Mouse (Mus musculus): ENCODE data around the gene Znhit2. TPM values are rescaled to one million over a fixed set of nuclear protein-coding genes. Genes with fewer than 3 reads are reported as not detected.

Znhit2 gene
- polyA plus RNA-seq, 1 experiment from 2014 or later = 33.0 TPM

DNA sequence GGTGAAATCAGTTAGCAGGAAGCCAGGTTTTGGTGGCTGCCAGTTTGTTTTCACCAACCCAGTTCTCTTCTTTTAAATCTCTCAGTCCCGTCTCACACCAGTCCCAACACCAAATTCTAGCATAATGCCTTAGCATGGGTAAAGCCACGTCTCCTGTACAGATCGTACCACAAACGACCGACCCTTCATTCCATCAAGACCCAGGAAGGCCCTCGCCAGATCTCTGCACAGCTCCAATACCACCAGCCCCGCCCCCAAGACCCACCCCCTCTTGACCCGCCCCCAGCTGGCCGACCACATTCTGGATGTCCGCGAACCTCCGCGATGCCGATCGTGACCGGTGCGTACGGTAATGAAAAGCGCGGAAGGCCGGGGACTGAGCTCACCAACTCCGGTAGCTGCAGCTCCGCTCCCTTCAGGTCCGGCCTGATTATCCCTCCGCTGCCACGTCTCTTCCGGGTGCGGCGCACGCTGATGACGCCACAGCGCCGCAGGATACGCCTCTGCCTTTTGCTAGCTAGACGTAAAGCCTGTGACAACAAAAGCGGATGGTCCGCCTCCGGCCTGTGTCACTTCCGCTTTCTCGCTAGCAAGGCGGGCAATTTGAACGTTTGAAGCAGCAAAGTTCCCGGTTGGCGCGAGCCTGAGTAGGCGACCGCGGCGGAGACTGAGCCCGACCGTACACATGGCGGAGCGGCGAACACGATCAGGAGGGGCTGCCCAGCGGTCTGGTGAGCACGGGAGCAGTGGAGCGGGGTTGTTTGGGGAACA, 23.7 kb downstream of the Znhit2 start, which contains the start of the genes Zfpl1 and Cdca5:
Gene Zfpl1 (minus strand): TSS at position 479 of the 771 bp plus-strand sequence.
Gene Cdca5 (plus strand): TSS at position 506 of the 771 bp plus-strand sequence.
- Histone ChIP-seq H3K4me2 (peak within 1 kb of the TSS; percentile 85), H3K27me3 (no peaks in the 10 kb centered on the region), H3K36me3 (peaks cover 60% of the 10 kb centered on the region), H3K9me3 (no peaks in the 10 kb centered on the region), H3K4me3 (peak within 1 kb of the TSS; percentile 52), H3K27ac (peak within 1 kb of the TSS; percentile 82), H3K4me1 (peaks cover 22% of the 10 kb centered on the region), H3K9ac (peak within 1 kb of the TSS; percentile 39)
- peak; percentile 87 for ATAC-seq (ENCODE audit: insufficient number of reproducible peaks, low FRiP score, low TSS enrichment, low read depth)
- WGBS = under 1% methylated on average over 58 of the region's 58 CpGs

DNA sequence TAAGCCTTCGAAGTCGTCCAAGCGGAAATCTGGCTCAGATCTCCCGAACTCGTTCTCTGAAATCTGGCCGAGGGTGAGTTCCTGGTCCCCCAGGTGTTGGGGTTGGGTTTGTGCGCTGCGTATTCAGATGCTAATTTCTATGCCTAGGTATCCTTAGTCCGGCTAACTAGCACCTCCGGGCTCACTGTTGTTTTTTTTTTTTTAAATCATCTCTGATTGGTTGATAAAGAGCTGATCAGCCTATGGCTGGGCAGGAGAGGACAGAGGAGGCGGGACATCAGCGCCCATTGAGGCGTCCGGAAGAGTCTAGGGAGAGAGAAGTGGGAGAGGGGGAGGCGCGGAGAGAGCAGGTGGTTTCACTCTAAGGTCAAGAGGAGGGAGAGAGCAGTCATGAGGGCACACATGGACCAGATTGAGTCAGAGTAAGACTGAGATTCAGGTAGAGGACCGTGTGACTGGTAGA, 24.5 kb downstream of the Znhit2 start:
- peaks cover 60% of the 10 kb centered on the region for H3K36me3 ChIP-seq
- under 1% methylated on average over 17 of the region's 17 CpGs for WGBS

DNA sequence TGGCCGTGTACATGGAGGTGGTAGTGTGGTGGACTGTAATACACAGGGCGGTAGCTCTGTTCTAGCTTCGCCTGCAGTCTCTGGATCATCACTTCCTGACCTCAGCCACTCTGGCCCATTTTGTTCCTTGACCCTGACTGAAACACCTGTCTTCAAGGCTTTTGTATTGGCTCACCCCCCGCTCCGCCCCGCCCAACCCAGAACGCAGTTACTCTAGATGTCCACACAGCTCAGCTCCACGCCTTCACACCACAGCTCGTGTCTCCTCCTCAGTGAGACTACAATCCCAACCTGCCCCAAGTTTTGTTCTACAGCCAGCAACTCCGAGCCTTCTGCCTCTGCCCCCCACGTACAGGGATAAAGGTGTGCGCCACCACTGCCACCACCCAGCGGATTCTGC, 27.8 kb downstream of the Znhit2 start:
- no peaks in the 10 kb centered on the region for H3K27me3 ChIP-seq
- H3K4me1 ChIP-seq = peaks cover 16% of the 10 kb centered on the region
- no peak overlapping the region for H3K4me2 ChIP-seq
- peaks cover 55% of the 10 kb centered on the region for H3K36me3 ChIP-seq
- H3K9ac ChIP-seq = no peak overlapping the region
- H3K9me3 ChIP-seq = no peaks in the 10 kb centered on the region
- ATAC-seq (ENCODE audit: insufficient number of reproducible peaks, low FRiP score, low TSS enrichment, low read depth) = no peak
- H3K27ac ChIP-seq = no peak overlapping the region
- no peak overlapping the region for H3K4me3 ChIP-seq
- WGBS = 94% methylated on average over 13 of the region's 13 CpGs

More for the DNA sequence above, 24.5 kb downstream of the Znhit2 start:
- H3K4me1 ChIP-seq = peaks cover 22% of the 10 kb centered on the region
- H3K9ac ChIP-seq = peak overlapping the region; percentile 8
- peak overlapping the region; percentile 61; the same call in 1 of the 2 replicates for H3K27ac ChIP-seq
- ATAC-seq (ENCODE audit: insufficient number of reproducible peaks, low FRiP score, low TSS enrichment, low read depth) = no peak
- H3K4me3 ChIP-seq = peak overlapping the region; percentile 52
- H3K27me3 ChIP-seq = no peaks in the 10 kb centered on the region
- peak overlapping the region; percentile 85 for H3K4me2 ChIP-seq
- H3K9me3 ChIP-seq = no peaks in the 10 kb centered on the region

DNA sequence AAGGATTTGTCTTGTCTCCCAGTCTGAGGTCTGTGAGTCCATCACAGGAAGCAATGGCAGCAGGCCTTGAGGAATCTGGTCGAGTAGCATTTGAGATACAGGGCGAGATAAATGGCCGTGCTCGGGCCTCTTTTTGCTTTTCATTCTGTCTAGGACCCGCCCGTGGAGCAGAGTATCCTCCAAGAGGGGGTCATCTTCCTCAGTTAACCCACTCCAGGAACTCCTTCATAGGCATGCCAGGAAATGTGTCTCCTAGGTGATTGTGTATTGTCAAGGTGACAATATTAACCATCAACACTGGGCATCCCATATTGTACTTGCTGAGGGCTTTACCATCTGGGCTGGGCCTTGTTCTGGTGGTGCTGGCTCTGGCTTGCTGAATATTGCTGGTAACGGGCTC, 33.1 kb downstream of the Znhit2 start, which contains the start of gene AC131692.1:
Gene AC131692.1 (plus strand): TSS at position 301 of the 400 bp plus-strand sequence.
- Histone ChIP-seq H3K4me3 (no peak within 1 kb of the TSS), H3K9me3 (no peaks in the 10 kb centered on the region), H3K4me2 (no peak within 1 kb of the TSS), H3K36me3 (peaks cover 57% of the 10 kb centered on the region), H3K27me3 (no peaks in the 10 kb centered on the region), H3K4me1 (no peaks in the 10 kb centered on the region), H3K27ac (no peak within 1 kb of the TSS), H3K9ac (no peak within 1 kb of the TSS)
- ATAC-seq (ENCODE audit: insufficient number of reproducible peaks, low FRiP score, low TSS enrichment, low read depth) = no peak
- WGBS = 91% methylated on average over 7 of the region's 7 CpGs

DNA sequence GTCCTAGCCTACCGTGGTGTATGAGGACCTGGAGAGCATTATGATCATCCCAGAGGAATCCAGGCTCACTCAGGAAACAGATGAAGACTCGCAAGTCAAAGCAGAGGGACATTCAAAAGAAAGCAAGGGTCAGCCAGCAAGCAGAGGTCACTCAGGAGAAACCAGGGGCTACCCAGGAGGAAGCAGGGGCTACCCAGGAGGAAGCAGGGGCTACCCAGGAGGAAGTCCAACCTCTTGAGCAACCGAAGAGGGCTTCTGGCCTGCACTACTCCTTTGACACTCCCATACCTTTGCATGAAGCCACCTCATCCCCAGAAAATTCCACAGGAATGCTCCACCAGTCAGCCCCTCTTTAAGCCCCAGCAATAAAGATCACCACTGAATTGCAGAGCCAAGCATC, 36.9 kb downstream of the Znhit2 start:
- H3K4me3 ChIP-seq = no peak overlapping the region
- no peaks in the 10 kb centered on the region for H3K9me3 ChIP-seq
- no peaks in the 10 kb centered on the region for H3K27me3 ChIP-seq
- no peak overlapping the region for H3K27ac ChIP-seq
- no peaks in the 10 kb centered on the region for H3K4me1 ChIP-seq
- 86% methylated on average over 3 of the region's 3 CpGs for WGBS
- H3K9ac ChIP-seq = no peak overlapping the region
- no peak for ATAC-seq (ENCODE audit: insufficient number of reproducible peaks, low FRiP score, low TSS enrichment, low read depth)
- peaks cover 23% of the 10 kb centered on the region for H3K36me3 ChIP-seq
- no peak overlapping the region for H3K4me2 ChIP-seq

DNA sequence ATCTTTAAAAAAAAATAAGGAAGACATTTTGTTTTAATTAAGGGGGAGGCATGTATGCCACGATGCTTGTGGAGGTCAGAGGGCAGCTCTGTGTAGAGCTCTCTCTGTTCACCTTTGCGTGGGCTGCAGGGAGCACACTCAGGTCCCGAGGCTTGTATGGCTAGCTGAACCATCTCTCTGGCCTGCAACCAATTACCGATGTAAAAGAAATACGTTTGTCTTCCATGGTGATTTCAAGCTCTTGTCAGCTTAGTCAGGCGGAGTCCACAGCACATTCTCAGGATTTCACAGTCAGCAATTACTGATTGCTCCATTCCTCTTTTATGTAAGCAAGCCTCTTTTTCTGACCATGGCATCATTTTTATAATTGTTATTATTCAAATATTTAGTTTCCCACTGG, 40.2 kb downstream of the Znhit2 start:
- Histone ChIP-seq H3K9me3 (no peaks in the 10 kb centered on the region), H3K4me2 (no peak overlapping the region), H3K9ac (no peak overlapping the region), H3K36me3 (no peaks in the 10 kb centered on the region), H3K27ac (no peak overlapping the region), H3K27me3 (no peaks in the 10 kb centered on the region), H3K4me1 (no peaks in the 10 kb centered on the region), H3K4me3 (no peak overlapping the region)
- no peak for ATAC-seq (ENCODE audit: insufficient number of reproducible peaks, low FRiP score, low TSS enrichment, low read depth)
- WGBS = 35% methylated on average over 6 of the region's 6 CpGs

DNA sequence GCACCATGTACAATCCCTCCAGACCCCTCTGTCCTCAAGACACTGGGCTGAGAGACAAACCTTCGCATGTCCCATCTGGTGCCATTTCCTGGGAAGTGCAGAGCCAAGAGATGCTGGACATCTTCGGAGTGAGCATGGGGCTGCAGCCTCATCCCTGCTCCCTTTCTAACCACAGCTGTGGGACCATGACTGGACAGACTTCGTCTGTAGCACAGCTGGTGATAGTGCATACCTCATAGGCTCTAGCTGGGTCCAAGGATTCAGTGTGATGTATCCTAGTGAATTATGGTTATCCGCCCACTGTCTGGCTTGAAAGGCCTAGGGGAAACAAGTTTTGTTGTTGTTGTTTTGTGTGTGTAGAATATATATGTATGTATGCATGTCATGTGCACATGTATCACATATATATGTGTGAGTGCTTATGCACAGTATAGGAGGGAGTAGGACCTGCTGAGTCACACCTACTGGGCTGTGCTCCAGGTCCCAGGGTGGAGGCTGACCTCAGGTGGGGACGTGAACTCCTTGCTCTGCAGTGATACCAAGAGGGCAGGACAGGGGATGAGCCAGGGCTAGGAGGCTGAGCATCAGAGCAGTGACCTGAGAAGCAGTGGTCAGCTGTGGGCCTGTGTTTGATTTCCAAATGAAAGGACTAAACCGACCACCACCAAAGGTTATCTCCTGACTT, 41.3 kb downstream of the Znhit2 start:
- 76% methylated on average over 6 of the region's 6 CpGs for WGBS
- no peaks in the 10 kb centered on the region for H3K4me1 ChIP-seq
- no peak overlapping the region for H3K4me3 ChIP-seq
- H3K4me2 ChIP-seq = no peak overlapping the region
- ATAC-seq (ENCODE audit: insufficient number of reproducible peaks, low FRiP score, low TSS enrichment, low read depth) = no peak
- no peak overlapping the region for H3K27ac ChIP-seq
- H3K27me3 ChIP-seq = no peaks in the 10 kb centered on the region
- no peak overlapping the region for H3K9ac ChIP-seq
- no peaks in the 10 kb centered on the region for H3K36me3 ChIP-seq
- H3K9me3 ChIP-seq = no peaks in the 10 kb centered on the region

DNA sequence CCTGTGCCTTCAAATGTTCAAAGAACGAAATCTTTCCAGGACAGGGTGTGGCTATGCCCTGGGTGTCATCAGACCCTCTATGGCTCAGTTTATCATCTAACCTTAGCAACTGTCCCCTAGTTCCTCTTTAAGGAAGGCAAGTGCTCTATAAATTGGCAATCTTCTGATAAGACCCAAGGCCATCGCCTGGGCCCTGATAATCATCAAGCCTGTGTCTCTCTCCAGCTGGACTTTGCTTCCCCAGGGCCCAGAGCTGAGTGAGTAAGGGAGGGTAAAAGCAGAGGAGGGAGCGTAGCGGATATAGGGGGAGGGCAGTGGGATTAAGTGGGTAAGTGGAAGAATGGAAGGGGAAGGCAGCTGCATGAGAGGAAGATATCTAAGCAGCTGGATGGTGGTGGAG, 43.5 kb downstream of the Znhit2 start:
- H3K9me3 ChIP-seq = no peaks in the 10 kb centered on the region
- H3K27ac ChIP-seq = no peak overlapping the region
- H3K4me3 ChIP-seq = no peak overlapping the region
- H3K4me2 ChIP-seq = no peak overlapping the region
- H3K27me3 ChIP-seq = no peaks in the 10 kb centered on the region
- no peak overlapping the region for H3K9ac ChIP-seq
- H3K36me3 ChIP-seq = no peaks in the 10 kb centered on the region
- 83% methylated on average over 4 of the region's 4 CpGs for WGBS
- H3K4me1 ChIP-seq = no peaks in the 10 kb centered on the region
- ATAC-seq (ENCODE audit: insufficient number of reproducible peaks, low FRiP score, low TSS enrichment, low read depth) = no peak

DNA sequence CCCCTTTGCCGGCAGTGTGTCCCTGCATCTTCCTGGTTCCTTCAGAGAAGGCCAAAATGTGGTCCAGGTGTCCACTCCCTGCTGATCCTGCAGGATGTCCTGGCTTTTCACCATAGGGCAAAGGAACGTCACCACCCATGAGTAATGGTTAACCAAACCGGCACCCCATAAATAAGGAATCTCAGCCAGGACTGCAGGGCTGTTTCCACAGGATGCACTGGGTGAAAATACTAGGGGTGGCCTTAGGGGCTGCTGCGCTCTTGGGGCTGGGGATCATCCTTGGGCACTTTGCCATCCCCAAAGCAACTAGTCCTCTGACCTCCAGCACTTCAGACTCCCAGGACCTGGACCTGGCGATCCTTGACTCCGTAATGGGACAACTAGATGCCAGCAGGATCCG, 44.6 kb downstream of the Znhit2 start, which contains the start of gene Naaladl1:
Gene Naaladl1 (plus strand): TSS at position 197 of the 400 bp plus-strand sequence.
- no peaks in the 10 kb centered on the region for H3K4me1 ChIP-seq
- 78% methylated on average over 7 of the region's 7 CpGs for WGBS
- no peaks in the 10 kb centered on the region for H3K27me3 ChIP-seq
- no peaks in the 10 kb centered on the region for H3K36me3 ChIP-seq
- H3K4me2 ChIP-seq = no peak within 1 kb of the TSS
- ATAC-seq (ENCODE audit: insufficient number of reproducible peaks, low FRiP score, low TSS enrichment, low read depth) = no peak
- H3K9me3 ChIP-seq = no peaks in the 10 kb centered on the region
- no peak within 1 kb of the TSS for H3K4me3 ChIP-seq
- no peak within 1 kb of the TSS for H3K27ac ChIP-seq
- no peak within 1 kb of the TSS for H3K9ac ChIP-seq

Small RNA genes within 50 kb of the gene (microRNA-seq; reads per million reads assigned to microRNA genes)
- 1.2 reads per million for gene Mir6988

Other genes with a start within 250 kb of the Znhit2 start
- gene Frmd8, start 185.9 kb upstream of the Znhit2 start, polyA plus RNA-seq (2015; fragmentation: Nextera tagmentation; extraction: Ambion mirVana) = 28.4 and 31.3 TPM in 2 replicates
- gene Slc25a45, start 183.4 kb upstream of the Znhit2 start, polyA plus RNA-seq (2015; fragmentation: Nextera tagmentation; extraction: Ambion mirVana) = 3.4 and 5.2 TPM in 2 replicates
- 3.1 TPM in 2 replicates for gene Tigd3, start 167.0 kb upstream of the Znhit2 start, polyA plus RNA-seq (2015; fragmentation: Nextera tagmentation; extraction: Ambion mirVana)
- gene Dpf2, start 148.2 kb upstream of the Znhit2 start, polyA plus RNA-seq (2015; fragmentation: Nextera tagmentation; extraction: Ambion mirVana) = 117 and 125 TPM in 2 replicates
- gene Cdc42ep2, start 136.4 kb upstream of the Znhit2 start, polyA plus RNA-seq (2015; fragmentation: Nextera tagmentation; extraction: Ambion mirVana) = 9.2 and 12.6 TPM in 2 replicates
- gene Pola2, start 97.0 kb upstream of the Znhit2 start, polyA plus RNA-seq (2015; fragmentation: Nextera tagmentation; extraction: Ambion mirVana) = 56.9 and 61.0 TPM in 2 replicates
- not detected in 2 replicates for gene Slc22a20, start 75.0 kb upstream of the Znhit2 start, polyA plus RNA-seq (2015; fragmentation: Nextera tagmentation; extraction: Ambion mirVana)
- gene Capn1, start 45.3 kb upstream of the Znhit2 start, polyA plus RNA-seq (2015; fragmentation: Nextera tagmentation; extraction: Ambion mirVana) = 21.1 and 26.0 TPM in 2 replicates
- 34.1 and 34.5 TPM in 2 replicates for gene Syvn1, start 14.6 kb upstream of the Znhit2 start, polyA plus RNA-seq (2015; fragmentation: Nextera tagmentation; extraction: Ambion mirVana)
- gene Mrpl49, start 3.4 kb upstream of the Znhit2 start, polyA plus RNA-seq (2015; fragmentation: Nextera tagmentation; extraction: Ambion mirVana) = 66.8 and 67.5 TPM in 2 replicates
- 723 and 835 TPM in 2 replicates for gene Fau, start 3.3 kb upstream of the Znhit2 start, polyA plus RNA-seq (2015; fragmentation: Nextera tagmentation; extraction: Ambion mirVana)
- 19.0 and 28.8 TPM in 2 replicates for gene Tm7sf2, start 7.2 kb downstream of the Znhit2 start, polyA plus RNA-seq (2015; fragmentation: Nextera tagmentation; extraction: Ambion mirVana)
- gene Vps51, start 16.0 kb downstream of the Znhit2 start, polyA plus RNA-seq (2015; fragmentation: Nextera tagmentation; extraction: Ambion mirVana) = 64.4 and 72.6 TPM in 2 replicates
- gene Tmem262, start 18.8 kb downstream of the Znhit2 start, polyA plus RNA-seq (2015; fragmentation: Nextera tagmentation; extraction: Ambion mirVana) = not detected in 2 replicates
- 1.8 and 1.9 TPM in 2 replicates for gene Gm28374, start 21.1 kb downstream of the Znhit2 start, polyA plus RNA-seq (2015; fragmentation: Nextera tagmentation; extraction: Ambion mirVana)
- gene Zfpl1, start 23.8 kb downstream of the Znhit2 start, polyA plus RNA-seq (2015; fragmentation: Nextera tagmentation; extraction: Ambion mirVana) = 88.8 and 93.6 TPM in 2 replicates
- gene Cdca5, start 23.8 kb downstream of the Znhit2 start, polyA plus RNA-seq (2015; fragmentation: Nextera tagmentation; extraction: Ambion mirVana) = 26.3 and 27.1 TPM in 2 replicates
- gene AC131692.1, start 33.2 kb downstream of the Znhit2 start, polyA plus RNA-seq (2015; fragmentation: Nextera tagmentation; extraction: Ambion mirVana) = 0.47 TPM in 1 of 2 replicates, not detected in the other
- gene Naaladl1, start 44.6 kb downstream of the Znhit2 start, polyA plus RNA-seq (2015; fragmentation: Nextera tagmentation; extraction: Ambion mirVana) = 0.22 and 0.28 TPM in 2 replicates
- 43.7 and 49.1 TPM in 2 replicates for gene Sac3d1, start 57.5 kb downstream of the Znhit2 start, polyA plus RNA-seq (2015; fragmentation: Nextera tagmentation; extraction: Ambion mirVana)
- 32.3 and 34.7 TPM in 2 replicates for gene Snx15, start 67.1 kb downstream of the Znhit2 start, polyA plus RNA-seq (2015; fragmentation: Nextera tagmentation; extraction: Ambion mirVana)
- gene Batf2, start 79.8 kb downstream of the Znhit2 start, polyA plus RNA-seq (2015; fragmentation: Nextera tagmentation; extraction: Ambion mirVana) = 0.13 and 0.24 TPM in 2 replicates
- gene Arl2, start 80.4 kb downstream of the Znhit2 start, polyA plus RNA-seq (2015; fragmentation: Nextera tagmentation; extraction: Ambion mirVana) = 89.2 and 89.9 TPM in 2 replicates
- gene Majin, start 123.2 kb downstream of the Znhit2 start, polyA plus RNA-seq (2015; fragmentation: Nextera tagmentation; extraction: Ambion mirVana) = 0.19 TPM in 1 of 2 replicates, not detected in the other
- 1.8 and 2.1 TPM in 2 replicates for gene Gpha2, start 165.2 kb downstream of the Znhit2 start, polyA plus RNA-seq (2015; fragmentation: Nextera tagmentation; extraction: Ambion mirVana)
- gene Ppp2r5b, start 174.7 kb downstream of the Znhit2 start, polyA plus RNA-seq (2015; fragmentation: Nextera tagmentation; extraction: Ambion mirVana) = 26.1 and 30.0 TPM in 2 replicates
- 8.6 and 9.0 TPM in 2 replicates for gene Atg2a, start 180.5 kb downstream of the Znhit2 start, polyA plus RNA-seq (2015; fragmentation: Nextera tagmentation; extraction: Ambion mirVana)
- gene Ehd1, start 215.5 kb downstream of the Znhit2 start, polyA plus RNA-seq (2015; fragmentation: Nextera tagmentation; extraction: Ambion mirVana) = 93.6 and 103 TPM in 2 replicates
- 1.4 and 2.0 TPM in 2 replicates for gene Cdc42bpg, start 245.3 kb downstream of the Znhit2 start, polyA plus RNA-seq (2015; fragmentation: Nextera tagmentation; extraction: Ambion mirVana)